Mouse (Mus musculus): ENCODE results near the gene Gm5294.

DNA sequence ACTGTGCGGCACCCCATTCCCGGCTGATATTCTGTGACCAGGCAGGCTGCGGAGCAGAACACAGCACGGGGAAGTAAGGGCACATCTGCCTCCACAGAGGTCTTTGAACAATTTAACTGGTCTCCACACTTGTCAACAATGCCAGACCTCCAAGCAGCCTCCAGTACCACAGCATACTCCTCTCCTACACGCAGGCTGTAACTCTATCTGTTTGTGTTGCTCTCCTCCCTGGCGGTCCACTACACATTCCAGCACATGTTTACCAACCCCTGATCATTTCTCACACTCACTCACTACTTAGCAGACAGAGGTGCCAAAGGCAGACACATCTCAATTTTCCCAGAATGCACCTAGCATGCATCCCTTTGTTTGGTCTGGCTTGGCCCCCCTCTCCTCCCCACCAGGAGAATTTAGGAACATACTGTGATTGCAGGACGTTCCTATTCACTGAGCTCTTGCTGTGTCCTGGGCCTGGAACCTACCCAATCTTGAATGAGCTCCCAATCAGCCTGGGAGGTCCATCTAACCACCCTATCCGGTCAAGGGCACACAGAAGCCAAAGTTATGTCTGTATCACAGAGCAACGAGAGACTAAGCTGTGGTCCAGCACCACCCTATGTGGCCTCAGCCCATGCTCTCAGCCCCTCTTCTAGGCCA, 23.4 kb downstream of the Gm5294 start:
- no peak for TF ChIP-seq CTCF (IDR thresholded peaks at IDR 0.05; ENCODE audit: borderline replicate concordance, extremely low read depth, insufficient read depth, insufficient read length)
- TF ChIP-seq POLR2A (IDR thresholded peaks at IDR 0.05; ENCODE audit: borderline replicate concordance, extremely low read depth, insufficient read depth, insufficient read length, poor library complexity, severe bottlenecking): no peak

All from brain, embryonic 14.5 days (tissue).